18 mouse cellular contexts compared by ENCODE assay signal in genomic region chr3:131326637-131327036, GRCm38 (mm10).
"Had no signal": no experiment of that assay in that cellular context is flagged by ENCODE, and none has a peak within 500 bp of the region (broad histone marks: within the 10 kb centered on the region; RNA-seq: fewer than 3 reads in every experiment).

No protein-coding gene starts in this region.

- H3K4me1 ChIP-seq: liver, embryonic 12.5 days; liver, embryonic 15.5 days; lung, embryonic 15.5 days; midbrain, embryonic 12.5 days had no signal

- H3K4me3 ChIP-seq: limb, embryonic 10.5 days; limb, embryonic 13.5 days; liver, embryonic 12.5 days; liver, embryonic 15.5 days; lung, embryonic 15.5 days; megakaryocyte, embryonic 14.5 days; midbrain, embryonic 12.5 days had no signal

- H3K27ac ChIP-seq: kidney, postnatal 0 days; limb, embryonic 10.5 days; limb, embryonic 13.5 days; liver, embryonic 12.5 days; liver, embryonic 15.5 days; lung, embryonic 15.5 days; midbrain, embryonic 12.5 days had no signal

- H3K27me3 ChIP-seq: limb, embryonic 13.5 days; liver, embryonic 12.5 days; liver, embryonic 15.5 days; lung, embryonic 15.5 days; midbrain, embryonic 12.5 days had no signal

- DNase-seq: kidney, adult 2 months; kidney, postnatal 25 days; layer of hippocampus, adult 9-11 months; liver; lung, adult 18-20 months; lung, postnatal 10 days; lung, postnatal 36 days; thymus, adult 18-20 months; thymus, postnatal 36 days had no signal

- H3K36me3 ChIP-seq: limb, embryonic 10.5 days; lung, embryonic 15.5 days; midbrain, embryonic 12.5 days had no signal

- H3K9ac ChIP-seq: limb, embryonic 13.5 days; liver, embryonic 12.5 days; liver, embryonic 15.5 days; lung, embryonic 15.5 days; midbrain, embryonic 12.5 days had no signal

- H3K4me2 ChIP-seq: limb, embryonic 13.5 days; liver, embryonic 12.5 days; liver, embryonic 15.5 days; lung, embryonic 15.5 days; midbrain, embryonic 12.5 days had no signal

- H3K9me3 ChIP-seq: limb, embryonic 10.5 days; liver, embryonic 15.5 days; lung, embryonic 15.5 days; midbrain, embryonic 12.5 days had no signal

- ATAC-seq: intestine, postnatal 0 days; liver, embryonic 12.5 days had no signal
